Mouse (Mus musculus) erythroblast, embryonic 14.5 days (primary cell): ENCODE measurements around the gene Hoxa9. TPM values are rescaled to one million over a fixed set of nuclear protein-coding genes. Genes with fewer than 3 reads are reported as not detected.

Source experiments
- H3K27me3 ChIP-seq: 2 replicates; pipeline ENCODE4 v1.6.1; 2012; ENCODE audit warnings: inconsistent platforms; ENCODE audit not compliant: control insufficient read depth
- H3K36me3 ChIP-seq: 2 replicates; pipeline ENCODE4 v1.6.1; 2012; ENCODE audit warnings: mild to moderate bottlenecking, inconsistent platforms; ENCODE audit not compliant: control insufficient read depth
- H3K4me1 ChIP-seq: 2 replicates; pipeline ENCODE4 v1.6.1; 2012; ENCODE audit warnings: inconsistent platforms; ENCODE audit not compliant: control insufficient read depth
- H3K4me3 ChIP-seq: replicated peaks from 2 replicates; pipeline ENCODE3; 2012; ENCODE audit warnings: moderate library complexity, mild to moderate bottlenecking, inconsistent platforms
- H3K9me3 ChIP-seq: 2 replicates; pipeline ENCODE4 v1.6.1; 2012; ENCODE audit warnings: low read length, inconsistent platforms, mixed read lengths; ENCODE audit not compliant: control insufficient read depth
- GATA1 ChIP-seq: IDR thresholded peaks from 2 replicates; pipeline ENCODE4 v1.6.1; 2012; ENCODE audit warnings: low read length, inconsistent platforms, mixed read lengths
- TAL1 ChIP-seq: IDR thresholded peaks from 3 replicates; pipeline ENCODE4 v1.6.1; 2012; ENCODE audit warnings: low read length, inconsistent platforms, mixed read lengths
- polyA plus RNA-seq: library from polyadenylated mRNA; stranded (reverse); fragments of >175 nt; gene quantifications from 2 replicates; pipeline ENCODE4 v1.2.3, GENCODE M21; 2012

The Hoxa9 gene
- polyA plus RNA-seq, 1 experiment: not detected

DNA sequence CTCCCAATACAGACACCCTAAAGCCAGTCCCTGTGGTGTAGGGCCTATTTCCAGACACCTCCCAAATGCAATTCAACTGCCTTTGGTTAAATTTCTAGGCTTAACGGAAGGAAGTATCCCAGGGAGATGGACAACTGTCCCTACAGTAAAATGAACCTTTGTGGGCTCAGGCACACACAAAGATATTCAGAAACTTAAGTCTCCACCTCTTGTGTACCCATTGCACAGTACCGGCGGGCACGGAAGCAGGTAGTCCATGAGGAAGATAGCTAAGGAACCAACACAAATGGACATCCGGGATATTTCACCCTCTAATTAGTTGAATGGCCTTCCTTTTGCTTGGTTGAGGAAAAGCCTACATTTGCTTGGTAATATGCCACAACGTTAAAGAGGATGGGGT is 54.5 kb downstream of the Hoxa9 start:
- no peak for TF ChIP-seq GATA1
- TF ChIP-seq TAL1: no peak
- peaks cover 2% of the 10 kb centered on the region; the same call in 1 of the 2 replicates for H3K9me3 ChIP-seq
- no peaks in the 10 kb centered on the region for H3K36me3 ChIP-seq
- H3K27me3 ChIP-seq: peaks cover 100% of the 10 kb centered on the region
- H3K4me1 ChIP-seq: no peaks in the 10 kb centered on the region
- H3K4me3 ChIP-seq: no peak overlapping the region

DNA sequence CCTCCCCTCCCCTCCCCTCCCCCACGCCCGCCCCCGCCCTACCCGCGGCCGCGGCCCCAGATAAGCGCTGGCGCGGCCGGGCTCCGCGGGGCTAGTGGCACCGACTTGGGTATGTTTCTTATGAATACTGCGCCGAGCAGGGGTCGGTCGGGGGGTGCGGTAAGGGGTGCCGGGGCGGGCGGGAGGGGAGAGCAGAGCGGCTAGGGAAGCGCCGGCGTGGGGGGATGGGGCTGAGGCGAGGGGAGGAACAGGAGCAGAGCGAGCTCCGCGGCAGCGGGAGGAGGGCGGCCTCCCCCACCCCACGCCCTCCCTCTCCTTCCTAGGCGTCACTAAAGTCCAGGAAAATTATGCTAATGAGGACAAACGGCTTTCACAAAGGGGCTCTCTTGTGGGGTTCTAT is 55.0 kb downstream of the Hoxa9 start:
- Histone ChIP-seq H3K4me1 (no peaks in the 10 kb centered on the region), H3K4me3 (no peak overlapping the region), H3K36me3 (no peaks in the 10 kb centered on the region), H3K9me3 (peaks cover 2% of the 10 kb centered on the region; the same call in 1 of the 2 replicates), H3K27me3 (peaks cover 100% of the 10 kb centered on the region)
- TF ChIP-seq TAL1: no peak
- TF ChIP-seq GATA1: no peak

- Histone ChIP-seq H3K36me3 (no peaks in the 10 kb centered on the region), H3K27me3 (peaks cover 100% of the 10 kb centered on the region), H3K4me1 (no peaks in the 10 kb centered on the region), H3K9me3 (peaks cover 2% of the 10 kb centered on the region; the same call in 1 of the 2 replicates), H3K4me3 (no peak overlapping the region)
- TF ChIP-seq GATA1 (no peak), TAL1 (no peak)
Observed at GRCm38 (mm10) chr6:52174968-52175751, 55.7 kb downstream of the Hoxa9 start.

- peaks cover 100% of the 10 kb centered on the region for H3K27me3 ChIP-seq
- peaks cover 2% of the 10 kb centered on the region; the same call in 1 of the 2 replicates for H3K9me3 ChIP-seq
- no peaks in the 10 kb centered on the region for H3K36me3 ChIP-seq
- no peaks in the 10 kb centered on the region for H3K4me1 ChIP-seq
- H3K4me3 ChIP-seq: no peak overlapping the region
- no peak for TF ChIP-seq GATA1
- TF ChIP-seq TAL1: no peak
Observed at GRCm38 (mm10) chr6:52173648-52174047, 57.2 kb downstream of the Hoxa9 start.

Other genes with a start within 250 kb of the Hoxa9 start
- gene Skap2, start 218.5 kb downstream of the Hoxa9 start, polyA plus RNA-seq: 0.03 and 0.04 TPM in 2 replicates
- not detected in 2 replicates for gene Hoxa1, start 72.8 kb downstream of the Hoxa9 start, polyA plus RNA-seq
- not detected in 2 replicates for gene Hoxa2, start 66.3 kb downstream of the Hoxa9 start, polyA plus RNA-seq
- gene 5730596B20Rik, start 53.6 kb downstream of the Hoxa9 start, polyA plus RNA-seq: 0.02 TPM in 1 of 2 replicates, not detected in the other
- not detected in 2 replicates for gene Hoxa4, start 39.3 kb downstream of the Hoxa9 start, polyA plus RNA-seq
- not detected in 2 replicates for gene Hoxa5, start 26.5 kb downstream of the Hoxa9 start, polyA plus RNA-seq
- not detected in 2 replicates for gene Hoxa6, start 22.4 kb downstream of the Hoxa9 start, polyA plus RNA-seq
- gene Hoxa3, start 17.8 kb downstream of the Hoxa9 start, polyA plus RNA-seq: 0.02 TPM in 1 of 2 replicates, not detected in the other
- not detected in 2 replicates for gene Gm28308, start 17.8 kb downstream of the Hoxa9 start, polyA plus RNA-seq
- 0.02 TPM in 1 of 2 replicates, not detected in the other for gene Hoxa7, start 9.2 kb downstream of the Hoxa9 start, polyA plus RNA-seq
- not detected in 2 replicates for gene Hoxa10, start 9.8 kb upstream of the Hoxa9 start, polyA plus RNA-seq
- 0.03 TPM in 1 of 2 replicates, not detected in the other for gene Hoxa11, start 14.7 kb upstream of the Hoxa9 start, polyA plus RNA-seq
- not detected in 2 replicates for gene Hoxa13, start 29.8 kb upstream of the Hoxa9 start, polyA plus RNA-seq
- not detected in 2 replicates for gene Evx1, start 82.4 kb upstream of the Hoxa9 start, polyA plus RNA-seq